Mouse (Mus musculus): ENCODE data around the gene Sept1.

- TF ChIP-seq CTCF (IDR thresholded peaks at IDR 0.05; ENCODE audit: low read depth, low read length) (no peak), POLR2A (IDR thresholded peaks at IDR 0.05; ENCODE audit: borderline replicate concordance, low read depth, low read length) (no peak)
Measured at GRCm38 (mm10) chr7:127180783-127181182, 52.1 kb downstream of the Sept1 start.

All from bone marrow macrophage, adult 2 months (primary cell).